ENCODE assay signal across 9 mouse cellular contexts in the genomic region with DNA sequence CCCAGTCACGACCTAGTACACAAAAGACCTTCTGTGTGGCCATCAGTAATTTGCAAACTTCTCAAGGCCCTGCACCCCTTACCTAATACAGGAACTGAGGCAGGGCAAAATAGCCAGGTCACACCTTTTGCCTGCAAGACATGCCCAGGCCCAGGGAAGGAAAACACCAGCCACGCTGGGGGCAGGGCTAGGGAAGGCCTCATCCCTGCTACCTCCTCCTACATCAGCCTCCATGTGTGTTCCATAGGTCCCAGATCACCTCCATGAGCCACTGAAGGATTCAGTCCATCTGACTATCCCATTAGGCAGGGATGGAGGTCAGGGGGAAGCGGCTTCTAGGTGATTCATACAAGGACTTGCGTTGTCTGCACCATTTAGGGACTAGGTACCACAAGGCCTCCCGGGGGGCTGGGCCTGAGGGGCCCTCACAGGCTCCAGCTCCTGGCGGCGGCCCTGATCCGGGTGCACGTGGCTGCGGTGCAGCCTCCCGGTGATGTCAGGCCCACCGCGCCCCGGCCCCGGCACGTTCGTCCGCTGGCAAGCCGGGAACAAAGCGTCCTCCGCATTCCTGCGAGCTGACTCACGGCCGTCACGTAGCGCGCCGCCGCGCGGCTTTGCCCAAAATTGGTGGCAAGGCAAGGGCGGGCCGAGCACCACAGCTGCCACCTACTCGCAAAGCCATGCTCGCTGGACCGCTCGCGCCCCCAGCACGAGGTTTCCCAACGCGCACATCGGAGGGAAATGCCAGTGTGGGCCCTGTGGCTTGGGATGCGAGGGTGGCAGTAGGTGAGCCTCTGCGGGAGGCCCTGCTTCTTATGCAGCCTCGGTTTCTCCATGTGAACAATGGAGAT. TPM values are rescaled to one million over a fixed set of nuclear protein-coding genes. Genes with fewer than 3 reads are reported as not detected.
A peak's percentile ranks its signal among the peaks of the same experiment; 100 is the strongest.
DNase-seq lines count a peak whose midpoint lies in the region; ATAC-seq lines count a peak whose summit lies in the region.
"Had no signal": no experiment of that assay in that cellular context is flagged by ENCODE, and none has a peak within 500 bp of the region (broad histone marks: within the 10 kb centered on the region; RNA-seq: fewer than 3 reads in every experiment).

No protein-coding gene starts in this region.

- intact Hi-C loops in left cerebral cortex, postnatal 14 days (cut with DNase I): no loop called here

- peak; percentile 21 for ATAC-seq in inflammation-experienced regulatory T-cells, adult 6 months
- ATAC-seq in erythroblast, adult 5-6 weeks (replicated peaks; ENCODE audit: low FRiP score, poor library complexity, severe bottlenecking): no peak

- peak; percentile 76 for DNase-seq in ZHBTc4 (ENCODE audit: low read depth, low spot score)
- peak; percentile 89 for DNase-seq in embryo, embryonic 11 days
- peak; percentile 68 for DNase-seq in gastrocnemius, postnatal 25 days
- DNase-seq in left cerebral cortex, postnatal 14 days (ENCODE audit: low spot score in 2 of 2): peak; percentile 80 to 83
- peak; percentile 88 for DNase-seq in mesoderm, embryonic 11.5 days (ENCODE audit: low read depth, low spot score)
- peak; percentile 55 for DNase-seq in skeletal muscle tissue, adult 2 months (ENCODE audit: low read depth, low spot score)

RNA-seq across cellular contexts. Expression of gene Edn2, which starts 12.5 kb away (rescaled TPM):
- not detected for total RNA-seq in gastrocnemius, postnatal 25 days (2021)
- polyA plus RNA-seq in inflammation-experienced regulatory T-cells, adult 6 months (2017; shearing (Covaris generic)): not detected
- total RNA-seq in left cerebral cortex, postnatal 14 days (2021): not detected
- not detected in 2 replicates for total RNA-seq in erythroblast, adult 5-6 weeks (2015; ENCODE audit: low replicate concordance)
- not detected in 2 replicates for total RNA-seq in erythroblast, adult 5-6 weeks (2017; ENCODE audit: low replicate concordance)
- total RNA-seq: gastrocnemius, postnatal 4 days had no signal
